Mouse (Mus musculus) urinary bladder, postnatal 10 days (tissue): Measurements from ENCODE around the gene Plekhb2.

ENCODE experiments used
- DNase-seq: peaks from one replicate; pipeline ENCODE4 v3.0.0; 2022; ENCODE audit warnings: low spot score

Plekhb2 gene

DNA sequence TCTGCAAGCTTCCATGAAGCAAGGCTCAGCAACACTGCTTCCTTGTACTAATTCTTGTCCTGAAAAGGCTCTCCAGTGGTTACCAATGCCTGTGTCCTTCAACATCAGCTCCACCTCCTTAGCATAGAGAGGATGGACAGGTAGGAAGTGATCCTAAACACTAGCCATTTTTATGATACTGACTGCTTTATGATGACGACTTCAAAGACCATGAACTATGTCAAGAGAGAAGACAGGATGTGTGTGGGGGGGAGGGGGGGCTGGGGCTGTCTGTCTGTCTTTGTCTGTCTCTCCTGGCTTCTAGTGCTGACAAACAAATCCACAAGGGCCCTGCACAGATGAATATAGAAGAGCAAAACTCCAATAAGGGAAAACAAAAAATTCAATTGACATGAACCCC, 18.4 kb upstream of the Plekhb2 start:
- no peak for DNase-seq

DNA sequence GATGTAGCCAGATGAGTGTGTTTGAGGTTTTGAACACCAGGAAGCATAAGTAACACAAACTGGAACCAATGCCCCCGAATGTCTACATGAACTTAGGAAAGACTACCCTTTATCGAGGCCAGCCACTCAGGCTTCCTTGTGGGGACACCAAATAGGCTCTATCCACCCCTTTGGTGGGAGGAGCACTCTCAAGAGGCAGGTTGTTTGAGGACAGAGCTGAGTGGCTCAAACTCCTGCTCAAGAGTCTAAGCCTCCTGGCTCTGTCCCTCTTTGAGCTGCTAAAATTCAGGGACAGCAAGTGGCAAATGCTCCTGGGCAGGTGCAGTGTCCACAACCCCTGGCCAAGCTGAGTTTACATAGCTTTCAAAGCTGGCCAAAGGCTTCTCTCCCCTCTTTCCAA, 14.9 kb upstream of the Plekhb2 start:
- DNase-seq: no peak

DNA sequence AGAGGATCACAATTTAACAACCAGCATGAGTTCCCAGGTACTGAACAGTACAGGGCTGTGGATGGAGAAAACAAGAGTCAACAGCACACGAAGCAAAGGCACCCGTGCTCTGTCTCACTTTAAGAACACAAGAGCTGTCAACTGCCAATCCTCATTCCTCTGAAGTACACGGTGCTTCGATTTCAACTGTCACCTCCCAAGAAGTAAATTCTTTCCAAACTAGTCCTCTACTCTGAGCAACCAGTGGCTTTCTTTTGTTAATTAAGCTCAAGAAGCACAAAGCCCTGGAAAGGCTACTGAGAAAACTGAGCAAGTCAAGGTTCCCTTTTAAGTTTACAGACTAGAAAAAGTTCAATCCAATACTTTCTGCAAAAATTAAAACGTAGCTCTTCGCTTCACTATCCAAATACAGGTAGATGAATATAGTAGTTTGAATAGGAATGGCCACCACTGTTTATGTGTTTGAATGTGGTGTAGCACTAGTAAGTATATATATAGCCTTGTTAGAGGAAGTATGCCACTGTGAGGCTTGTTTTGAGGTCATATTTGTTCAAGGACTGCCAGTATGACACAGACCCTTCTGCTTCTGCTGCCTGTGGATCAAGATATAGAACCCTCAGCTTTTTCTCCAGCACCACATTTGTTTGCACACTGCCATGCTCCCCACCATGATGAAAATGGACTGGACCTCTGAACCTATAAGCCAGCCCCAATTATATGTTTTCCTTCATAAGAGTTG, 11.7 kb upstream of the Plekhb2 start:
- DNase-seq: no peak

DNA sequence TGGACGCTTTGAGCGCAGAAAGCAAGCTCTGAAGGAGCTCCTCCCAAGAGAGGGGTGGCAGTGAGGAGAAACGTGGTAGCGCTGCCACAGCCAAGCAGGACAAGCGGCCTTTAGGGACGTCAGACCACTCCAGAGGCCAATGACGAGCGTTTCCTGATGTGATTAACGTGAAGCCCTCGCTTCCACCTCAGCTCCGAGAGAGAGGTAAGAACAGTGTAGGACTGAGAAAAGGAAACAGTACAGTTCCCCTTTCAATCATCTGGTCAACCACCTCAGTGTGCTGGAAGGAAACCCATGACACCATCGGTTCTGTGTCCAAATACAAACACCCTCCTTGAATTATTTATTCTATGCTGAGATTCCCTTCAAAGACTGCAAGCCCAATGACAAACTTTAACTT, 10.5 kb upstream of the Plekhb2 start:
- DNase-seq: no peak

DNA sequence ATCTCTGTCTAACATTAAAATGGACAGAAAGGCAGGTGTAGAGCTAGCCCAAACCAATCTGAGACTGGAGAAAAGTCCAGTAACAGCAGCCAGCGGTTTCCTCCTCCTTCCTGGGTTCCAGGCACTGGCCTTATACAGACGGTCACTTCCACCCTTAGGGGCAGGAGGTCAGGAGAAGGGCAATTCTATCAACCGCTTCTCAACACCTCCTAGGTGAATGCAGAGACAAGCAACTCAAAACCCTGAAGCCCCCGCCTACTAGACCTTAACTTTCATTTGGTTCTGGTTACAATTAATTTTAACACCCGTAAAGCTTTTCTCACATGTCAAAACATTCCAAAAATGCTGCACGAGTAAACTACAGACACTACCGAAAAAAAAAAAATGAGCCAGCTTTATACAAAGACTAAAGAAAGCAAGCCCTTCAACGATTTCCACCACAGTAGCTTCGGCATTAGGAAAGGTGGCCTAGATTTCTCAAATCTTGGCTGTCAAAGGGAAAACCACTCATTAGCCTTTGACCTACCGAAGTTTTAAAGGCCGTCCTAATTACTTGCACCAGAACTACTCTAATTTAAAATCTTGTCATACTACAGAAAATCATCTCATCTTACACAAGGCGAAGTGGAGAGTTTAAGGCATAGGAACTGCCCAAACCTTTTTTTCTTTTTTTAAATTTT, 7.9 kb upstream of the Plekhb2 start:
- DNase-seq: no peak

DNA sequence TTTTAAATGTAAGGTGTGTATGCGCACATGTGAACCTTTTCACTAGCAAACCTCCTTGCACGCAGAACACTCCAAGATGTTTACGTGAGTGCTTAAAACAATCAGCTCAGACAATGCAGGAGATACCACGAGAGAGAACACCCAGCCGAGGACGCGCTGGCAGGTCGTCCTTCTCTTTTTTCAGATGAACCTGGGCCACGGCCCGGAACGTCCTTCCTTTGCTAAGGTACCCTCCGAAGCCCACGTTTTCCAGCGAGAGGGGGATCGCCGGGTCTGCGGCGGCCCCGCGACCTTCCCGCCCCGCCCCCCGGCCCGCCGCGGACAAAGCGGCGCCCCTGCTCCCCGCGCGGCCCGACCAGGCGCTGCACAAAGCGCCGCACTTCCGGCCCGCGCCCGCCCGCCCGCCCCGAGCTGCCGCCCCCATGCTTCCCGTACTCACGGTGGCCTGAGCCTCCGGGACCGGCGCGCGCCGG, 7.4 kb upstream of the Plekhb2 start:
- DNase-seq: no peak

DNA sequence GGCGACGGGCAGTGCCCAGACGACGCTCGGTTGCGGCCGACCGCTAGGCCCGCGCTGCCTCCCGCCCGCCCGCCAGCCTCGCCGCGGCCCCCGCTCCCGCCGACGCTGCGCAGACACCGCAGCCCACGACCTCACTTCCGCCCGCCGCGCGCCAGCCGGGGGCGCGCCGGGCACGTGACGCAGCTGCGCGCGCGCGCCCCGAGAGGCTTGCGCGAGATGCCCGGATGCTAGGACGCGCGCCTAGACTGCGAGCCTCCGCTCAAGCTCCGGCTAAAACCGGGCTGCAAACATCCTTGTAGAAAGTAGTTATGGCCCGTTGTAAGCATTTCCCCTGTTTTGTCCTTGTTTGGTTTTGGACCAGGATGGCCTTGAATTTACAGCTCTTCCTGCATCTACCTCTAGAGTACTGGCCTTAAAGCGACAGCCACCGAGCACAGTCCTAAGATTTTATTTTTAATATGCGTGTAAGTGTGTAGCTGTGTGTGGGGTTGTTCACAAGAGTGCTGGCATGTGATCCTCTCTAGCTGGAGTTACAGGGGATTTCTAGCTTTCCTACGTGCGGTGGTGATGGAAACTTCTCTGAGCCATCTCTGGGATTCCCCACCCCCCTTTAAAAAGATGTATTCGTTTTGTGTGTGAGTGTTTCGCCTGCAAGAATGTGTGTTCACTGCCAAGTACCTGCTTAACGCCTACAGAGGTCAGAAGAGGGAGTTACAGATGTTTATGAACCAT, 6.7 kb upstream of the Plekhb2 start, which contains the start of gene Fam168b:
Fam168b (minus strand) TSS at position 179 of the 732 bp plus-strand sequence.
- peak; percentile 33 for DNase-seq

DNA sequence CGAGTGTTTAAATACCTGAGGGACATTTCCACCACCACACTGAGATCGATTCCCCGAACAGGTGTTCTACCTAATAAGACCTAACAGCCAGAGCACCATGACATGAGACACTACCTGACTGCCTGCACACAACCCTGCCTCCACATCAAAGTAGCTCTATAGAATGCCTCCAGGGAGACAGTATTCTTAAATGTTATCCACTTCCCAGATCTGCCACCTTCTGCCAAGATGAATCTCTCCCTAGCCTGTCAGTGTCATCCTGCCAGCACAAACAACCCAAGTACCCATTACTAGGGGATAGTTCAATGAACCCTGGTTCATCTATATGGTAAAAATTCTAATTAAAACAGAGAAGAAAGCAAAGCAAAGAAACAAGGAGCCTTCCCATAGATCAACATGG, 2.7 kb upstream of the Plekhb2 start:
- no peak for DNase-seq

DNA sequence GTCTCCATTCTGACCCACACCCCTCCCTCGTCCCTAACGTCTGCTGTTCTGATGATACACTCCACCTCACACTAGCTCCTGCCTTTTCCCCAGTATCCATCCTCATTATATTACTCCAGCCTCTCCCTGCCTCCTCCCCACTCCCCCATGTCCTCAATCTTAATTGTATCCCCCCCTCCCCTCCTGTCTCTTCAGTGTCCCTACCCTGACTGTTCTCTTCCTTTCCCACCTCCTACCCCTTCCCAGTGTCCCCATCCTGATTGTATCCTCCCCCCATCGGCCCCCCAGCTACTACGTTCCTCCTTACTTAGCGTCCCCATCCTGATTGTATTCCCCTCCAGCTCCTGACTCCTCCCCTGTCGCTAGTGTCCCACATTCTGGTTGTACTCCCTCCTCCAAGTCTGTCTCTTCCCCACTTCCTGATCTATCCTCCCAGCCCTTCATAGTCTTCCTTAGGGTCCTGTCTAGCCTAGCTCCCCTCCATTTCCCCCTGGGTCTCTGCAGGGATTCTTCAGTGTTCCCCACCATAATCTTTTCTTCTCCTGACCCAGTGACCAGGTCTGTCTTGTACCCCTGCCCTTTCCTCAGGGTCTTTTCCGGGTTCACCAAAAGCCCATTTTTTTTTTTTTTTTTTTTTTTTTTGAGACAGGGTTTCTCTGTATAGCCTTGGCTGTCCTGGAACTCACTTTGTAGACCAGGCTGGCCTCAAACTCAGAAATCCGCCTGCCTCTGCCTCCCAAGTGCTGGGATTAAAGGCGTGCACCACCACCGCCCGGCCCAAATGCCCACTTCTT, 764 bp downstream of the Plekhb2 start:
- DNase-seq: no peak

DNA sequence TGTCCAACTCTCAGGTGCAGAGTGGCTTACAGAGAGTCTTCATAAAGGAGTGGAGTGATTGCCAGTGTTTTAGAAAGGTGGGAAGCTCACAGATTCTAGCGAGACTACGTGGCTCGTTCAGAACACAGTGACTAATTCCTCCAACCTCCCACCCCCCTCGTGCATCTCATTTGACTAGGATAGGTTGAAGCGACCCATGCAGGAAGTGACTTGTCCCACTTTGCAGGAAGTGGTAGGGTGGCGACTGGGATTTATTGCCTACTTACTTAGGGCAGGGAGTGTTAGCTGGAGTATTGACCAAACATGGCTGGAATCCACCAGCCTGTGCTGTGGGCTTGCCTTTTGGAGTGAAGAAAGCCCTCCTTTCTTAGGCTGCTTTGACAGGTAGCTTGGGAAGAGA, 1.8 kb downstream of the Plekhb2 start:
- no peak for DNase-seq

DNA sequence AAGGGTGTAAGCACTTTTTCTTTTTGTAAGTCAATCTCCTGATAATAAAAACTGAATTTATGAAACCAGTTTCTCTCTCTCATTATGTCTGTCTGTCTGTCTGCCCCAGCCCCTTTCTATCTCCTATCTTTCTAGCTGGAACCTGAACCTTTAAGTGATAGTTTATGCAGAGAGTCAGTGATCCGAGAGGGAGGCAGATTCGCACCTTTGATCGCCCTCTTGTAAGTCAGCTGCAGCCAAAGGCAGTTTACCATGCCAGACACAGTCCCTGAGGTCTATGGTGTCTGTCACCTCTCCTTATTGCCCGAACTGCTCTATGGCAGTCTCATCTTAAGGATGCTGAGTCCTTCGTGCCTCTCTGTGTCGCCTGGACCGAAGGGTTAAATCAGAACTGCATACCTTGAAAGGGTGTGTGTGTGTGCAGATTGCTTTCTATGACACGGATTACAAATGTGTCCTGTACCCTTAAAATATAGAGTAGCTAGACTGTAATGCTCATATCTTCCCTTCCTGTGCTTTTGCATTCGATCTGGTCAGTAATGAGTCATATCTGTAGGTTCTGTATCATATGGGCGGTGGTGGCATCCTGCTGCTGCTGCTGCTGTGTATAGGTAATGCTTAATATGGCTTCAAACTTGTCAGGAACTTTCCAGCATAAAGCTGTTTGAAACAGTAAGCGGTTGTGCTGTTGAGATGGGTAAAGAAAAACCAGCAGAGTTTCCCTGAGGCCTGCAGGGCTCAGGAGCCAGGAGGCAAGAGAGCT, 2.5 kb downstream of the Plekhb2 start:
- DNase-seq: no peak

DNA sequence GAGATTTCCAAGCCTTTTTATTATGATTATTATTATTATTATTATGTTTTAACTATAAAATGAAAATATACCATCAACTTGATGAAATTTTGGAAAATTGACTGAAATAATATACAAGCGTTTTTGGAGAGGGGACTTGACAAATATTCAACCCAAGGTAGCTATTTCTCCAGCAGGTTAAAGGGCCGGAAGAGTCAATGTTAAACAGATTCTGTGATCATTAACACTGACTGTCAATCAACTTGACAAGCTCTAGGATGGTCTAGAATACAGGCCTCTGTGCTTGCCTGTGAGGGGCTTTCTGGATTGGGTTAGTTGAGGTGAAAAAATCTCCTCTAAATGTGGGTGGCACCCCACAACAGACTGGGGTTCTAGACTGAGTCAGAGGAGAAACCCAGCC, 4.0 kb downstream of the Plekhb2 start:
- no peak for DNase-seq

DNA sequence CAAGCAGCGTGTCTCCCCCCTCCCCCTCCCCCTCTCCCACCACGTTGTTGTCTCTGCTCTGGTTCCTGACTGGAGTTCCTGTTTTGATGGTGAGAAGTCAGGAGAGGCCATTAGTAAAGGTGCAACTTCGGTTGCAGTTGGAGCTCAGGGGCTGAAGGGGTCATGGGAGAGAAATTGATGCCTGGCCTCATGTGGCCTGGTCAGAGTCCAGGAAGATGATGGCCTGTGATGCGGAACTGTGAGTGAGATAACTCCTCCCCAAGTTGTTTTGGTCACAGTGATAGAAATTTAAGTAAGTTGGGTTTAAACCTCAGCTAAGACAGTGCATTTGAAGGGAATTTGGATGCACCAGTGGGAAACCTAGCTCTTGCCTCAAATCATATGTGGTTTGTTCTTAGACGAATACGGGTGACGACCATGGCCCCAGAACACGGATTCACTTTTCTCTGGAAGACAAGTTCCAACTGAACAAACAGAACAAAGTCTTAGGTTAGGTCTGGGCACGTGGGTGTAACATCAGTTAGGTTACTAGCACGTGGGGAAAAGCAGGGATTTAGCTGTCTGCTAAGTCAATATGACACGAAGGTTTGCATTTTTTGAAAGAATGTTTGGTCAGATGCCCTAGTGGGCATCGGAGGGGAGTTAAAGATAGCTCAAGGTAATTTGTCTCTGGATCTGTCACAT, 5.4 kb downstream of the Plekhb2 start:
- no peak for DNase-seq

DNA sequence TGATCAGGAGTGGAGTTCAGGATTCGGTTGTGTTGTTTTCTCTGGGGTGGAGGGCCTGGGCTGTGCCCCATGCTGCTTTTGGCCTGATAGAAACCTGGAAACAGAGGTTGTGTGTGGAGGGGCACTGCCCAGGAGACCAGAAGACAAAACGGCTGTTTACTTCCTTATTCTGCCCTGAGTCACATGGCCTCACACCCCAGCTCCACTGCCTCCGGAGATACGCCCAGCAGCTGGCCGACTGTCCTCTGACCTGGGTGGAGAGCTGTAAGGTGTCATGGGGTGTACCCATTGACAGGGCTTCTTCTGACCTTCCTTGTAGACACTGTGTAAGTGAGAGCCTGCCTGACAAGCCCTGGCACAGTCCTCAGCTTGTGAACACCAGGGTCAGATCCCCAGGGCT, 8.9 kb downstream of the Plekhb2 start:
- no peak for DNase-seq

DNA sequence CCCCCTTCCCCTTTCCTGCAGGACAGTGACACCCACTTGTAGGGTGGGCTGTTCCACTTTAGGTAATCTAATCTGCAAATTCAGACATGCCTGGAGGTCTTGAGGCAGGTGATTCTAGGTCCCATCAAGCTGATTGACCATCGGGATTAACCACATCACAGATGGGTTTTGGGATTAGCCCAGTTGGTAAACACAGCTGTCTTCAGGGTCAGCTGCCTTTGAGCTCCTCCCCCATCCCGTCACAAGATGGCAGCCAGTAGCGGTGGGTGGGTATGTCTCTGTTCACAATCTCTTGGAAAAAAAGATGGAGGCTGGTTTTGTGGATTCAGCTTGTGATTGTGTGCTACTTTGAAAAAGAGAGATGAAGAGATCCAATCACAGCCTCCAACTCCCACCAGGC, 10.0 kb downstream of the Plekhb2 start:
- DNase-seq: no peak

DNA sequence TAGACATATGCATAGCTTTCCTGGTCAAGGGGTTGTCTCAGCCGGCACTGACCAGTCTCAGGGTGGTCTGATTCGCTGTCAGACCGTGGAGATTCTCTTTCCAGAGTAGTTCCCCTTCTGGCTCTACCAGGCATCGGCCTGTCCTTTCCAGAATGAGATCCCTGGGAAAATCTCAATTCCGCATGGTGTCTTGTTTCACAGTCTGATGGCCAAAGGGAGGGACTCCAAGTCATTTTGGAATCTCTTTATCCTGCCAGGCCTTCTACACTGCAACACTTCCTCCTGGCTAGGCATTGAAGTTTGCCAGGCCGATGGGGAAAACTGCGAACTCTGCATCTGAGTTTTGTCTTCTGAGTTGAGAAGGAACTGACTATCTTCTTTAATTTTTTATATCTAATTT, 10.4 kb downstream of the Plekhb2 start:
- DNase-seq: no peak

DNA sequence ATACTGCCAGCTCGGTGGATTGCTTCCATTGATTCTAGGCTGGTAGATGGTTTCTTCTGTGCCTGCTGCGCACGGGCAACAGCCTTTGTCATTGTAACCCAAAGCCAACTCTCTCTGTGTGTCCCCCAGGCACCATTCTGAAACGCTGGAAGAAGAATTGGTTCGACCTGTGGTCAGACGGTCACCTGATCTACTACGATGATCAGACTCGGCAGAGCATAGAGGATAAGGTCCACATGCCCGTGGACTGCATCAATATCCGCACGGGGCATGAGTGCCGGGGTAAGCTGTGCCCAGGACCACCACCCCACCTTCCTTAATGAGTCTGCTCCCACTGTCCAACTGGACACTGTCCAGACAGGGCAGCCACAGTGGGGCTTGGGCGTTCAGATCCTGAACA, 13.1 kb downstream of the Plekhb2 start:
- DNase-seq: no peak

DNA sequence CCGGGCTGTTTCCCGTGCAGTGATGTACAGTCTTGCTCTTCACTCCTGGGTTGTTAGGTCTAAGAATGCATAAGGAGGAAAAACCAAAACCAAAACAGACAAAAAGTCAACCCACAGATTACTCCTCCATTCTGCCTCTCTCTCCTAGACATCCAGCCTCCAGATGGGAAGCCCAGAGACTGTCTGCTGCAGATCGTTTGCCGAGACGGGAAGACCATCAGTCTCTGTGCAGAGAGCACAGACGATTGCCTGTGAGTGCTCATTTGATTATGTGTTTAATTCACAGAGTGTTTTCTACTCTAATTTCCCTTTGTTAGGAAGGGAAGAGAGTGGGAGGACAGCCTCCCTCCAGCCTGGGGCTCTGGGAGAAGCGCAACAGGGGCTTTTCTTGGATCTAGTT, 13.5 kb downstream of the Plekhb2 start:
- DNase-seq: no peak

DNA sequence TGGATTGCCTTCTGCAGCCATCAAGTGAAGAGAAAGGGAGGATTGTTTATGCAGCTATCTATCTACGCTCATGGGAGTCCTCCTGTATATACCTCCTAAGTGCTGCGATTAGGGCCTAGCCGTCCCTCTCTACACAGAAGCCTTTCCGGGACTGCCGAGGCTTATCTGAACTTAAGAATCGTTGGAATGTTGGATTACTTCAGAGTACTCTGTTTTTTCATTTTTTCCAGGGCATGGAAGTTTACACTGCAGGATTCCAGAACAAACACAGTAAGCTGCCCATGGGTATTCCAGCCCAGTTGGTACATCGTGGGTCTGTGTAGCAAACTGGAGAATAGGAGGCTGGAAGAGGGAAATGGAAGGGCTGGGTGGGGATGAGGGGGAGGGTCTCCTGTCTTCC, 14.5 kb downstream of the Plekhb2 start:
- no peak for DNase-seq

DNA sequence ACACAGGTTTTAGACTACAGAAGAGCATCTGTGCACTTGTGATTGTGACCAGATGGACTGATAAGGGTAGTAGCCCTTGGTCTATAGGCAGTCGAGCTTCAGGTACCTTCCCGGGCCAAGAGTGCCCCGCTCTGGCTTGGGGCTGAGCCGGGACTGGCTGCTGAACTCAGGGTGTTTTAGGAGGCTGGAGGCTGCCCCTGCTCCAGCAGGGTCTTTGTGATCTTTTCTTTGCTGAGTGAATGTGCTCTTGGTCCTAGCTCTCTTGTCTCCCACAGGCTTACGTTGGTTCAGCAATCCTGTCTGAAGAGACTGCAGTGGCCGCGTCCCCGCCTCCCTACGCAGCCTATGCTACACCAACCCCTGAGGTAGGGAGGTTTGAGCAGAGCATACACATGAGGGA, 16.1 kb downstream of the Plekhb2 start:
- no peak for DNase-seq
